In the genomic region with DNA sequence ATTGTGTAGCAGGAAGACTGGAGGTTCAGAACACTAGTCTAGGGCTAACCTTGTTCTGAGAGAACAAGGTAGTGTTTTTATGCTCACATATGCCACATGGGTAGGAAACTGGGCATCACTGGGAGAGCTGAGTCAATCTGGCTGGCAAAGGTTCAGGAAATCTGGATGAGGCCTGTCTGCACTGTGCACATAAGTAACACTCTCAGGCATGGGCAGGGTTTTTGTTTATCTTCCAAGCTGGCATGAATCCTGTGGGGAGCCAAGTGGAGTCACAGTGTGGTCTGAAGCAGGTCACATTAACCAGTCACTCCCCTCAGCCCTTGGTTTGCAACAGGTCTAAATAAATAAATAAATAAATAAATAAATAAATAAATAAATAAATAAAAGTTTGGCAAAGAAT, we compare ENCODE assay signal across 8 mouse cellular contexts. TPM values are rescaled to one million over a fixed set of nuclear protein-coding genes. Genes with fewer than 3 reads are reported as not detected.
DNase-seq lines count a peak whose midpoint lies in the region; ATAC-seq and TF ChIP-seq lines count a peak whose summit lies in the region.
"Had no signal": no experiment of that assay in that cellular context is flagged by ENCODE, and none has a peak within 500 bp of the region (broad histone marks: within the 10 kb centered on the region; RNA-seq: fewer than 3 reads in every experiment).

No protein-coding gene starts in this region.

- no peak for TF ChIP-seq CTCF in midbrain, postnatal 0 days (IDR thresholded peaks at IDR 0.05)

- peak; percentile 57 for DNase-seq in midbrain, postnatal 0 days (ENCODE audit: low spot score)
- peak; percentile 46 to 65 for DNase-seq in cerebellum, postnatal 36 days
- DNase-seq in lung, postnatal 25 days (ENCODE audit: low spot score), result peak; percentile 78
- DNase-seq in spleen, postnatal 36 days (ENCODE audit: low spot score in 2 of 2), result no peak
- DNase-seq in left cerebral cortex, postnatal 36 days (ENCODE audit: low spot score in 2 of 2), result no peak

- peak; percentile 20; the same call in 1 of the 2 replicates for ATAC-seq in midbrain, postnatal 0 days (ENCODE audit: low FRiP score)
- no peak for ATAC-seq in midbrain, embryonic 16.5 days
- peak; percentile 47; the same call in 1 of the 2 replicates for ATAC-seq in intestine, embryonic 16.5 days

- H3K27ac ChIP-seq in midbrain, postnatal 0 days (ENCODE audit: low read depth, low read length), result no peak overlapping the region
- H3K27ac ChIP-seq in midbrain, embryonic 16.5 days (ENCODE audit: low read length), result no peak overlapping the region
- H3K27ac ChIP-seq in intestine, embryonic 16.5 days (ENCODE audit: low read length), result peak overlapping the region; percentile 78
- H3K27ac ChIP-seq: liver, embryonic 14.5 days had no signal

- no peak overlapping the region for H3K4me3 ChIP-seq in midbrain, postnatal 0 days (ENCODE audit: low read depth, low read length)
- H3K4me3 ChIP-seq in midbrain, embryonic 16.5 days (ENCODE audit: low read depth, low read length), result no peak overlapping the region
- no peak overlapping the region for H3K4me3 ChIP-seq in intestine, embryonic 16.5 days (ENCODE audit: low read length)

- no peak overlapping the region for H3K4me2 ChIP-seq in midbrain, postnatal 0 days (ENCODE audit: low read depth, low read length, poor library complexity, severe bottlenecking)
- no peak overlapping the region for H3K4me2 ChIP-seq in midbrain, embryonic 16.5 days (ENCODE audit: low read length)
- H3K4me2 ChIP-seq in intestine, embryonic 16.5 days (ENCODE audit: low read depth, low read length), result no peak overlapping the region; the same call in 1 of the 2 replicates

- H3K9ac ChIP-seq in midbrain, postnatal 0 days (replicated peaks; ENCODE audit: low read length, poor library complexity, severe bottlenecking), result no peak overlapping the region
- H3K9ac ChIP-seq in midbrain, embryonic 16.5 days (ENCODE audit: low read depth, low read length), result no peak overlapping the region
- H3K9ac ChIP-seq in intestine, embryonic 16.5 days (ENCODE audit: low read depth, low read length), result no peak overlapping the region
- H3K9ac ChIP-seq: liver, embryonic 14.5 days had no signal

- no peaks in the 10 kb centered on the region for H3K36me3 ChIP-seq in midbrain, postnatal 0 days (ENCODE audit: insufficient read depth, low read length)
- no peaks in the 10 kb centered on the region for H3K36me3 ChIP-seq in midbrain, embryonic 16.5 days (ENCODE audit: control insufficient read depth, insufficient read depth, low read length)
- no peaks in the 10 kb centered on the region for H3K36me3 ChIP-seq in intestine, embryonic 16.5 days (ENCODE audit: control insufficient read depth, insufficient read depth, low read length)

- H3K4me1 ChIP-seq in midbrain, postnatal 0 days (ENCODE audit: insufficient read depth, low read length), result no peaks in the 10 kb centered on the region
- H3K4me1 ChIP-seq in midbrain, embryonic 16.5 days (ENCODE audit: control insufficient read depth, insufficient read depth, low read length), result no peaks in the 10 kb centered on the region
- H3K4me1 ChIP-seq in intestine, embryonic 16.5 days (ENCODE audit: control insufficient read depth, insufficient read depth, low read length), result no peaks in the 10 kb centered on the region

- intact Hi-C loops in left cerebral cortex, postnatal 36 days (cut with DNase I), result no loop called here

- H3K27me3 ChIP-seq in midbrain, postnatal 0 days (ENCODE audit: insufficient read depth, low read length), result no peaks in the 10 kb centered on the region
- no peaks in the 10 kb centered on the region for H3K27me3 ChIP-seq in midbrain, embryonic 16.5 days (ENCODE audit: control insufficient read depth, insufficient read depth, low read depth, low read length)
- H3K27me3 ChIP-seq in intestine, embryonic 16.5 days (replicated peaks; ENCODE audit: control insufficient read depth, insufficient read depth, low read length), result no peaks in the 10 kb centered on the region

- no peaks in the 10 kb centered on the region for H3K9me3 ChIP-seq in midbrain, postnatal 0 days (ENCODE audit: low read length)
- no peaks in the 10 kb centered on the region for H3K9me3 ChIP-seq in midbrain, embryonic 16.5 days (replicated peaks; ENCODE audit: control insufficient read depth, low read length, poor library complexity, severe bottlenecking)
- no peaks in the 10 kb centered on the region for H3K9me3 ChIP-seq in intestine, embryonic 16.5 days (ENCODE audit: control insufficient read depth, low read length)

RNA-seq across cellular contexts. Expression of a gene that starts 53.0 kb away (rescaled TPM):
- total RNA-seq in midbrain, postnatal 0 days (2014; rRNA removed), result 4.2 and 5.3 TPM in 2 replicates
- 2.2 and 2.6 TPM in 2 replicates for polyA plus RNA-seq in midbrain, postnatal 0 days (2015; fragmentation: Nextera tagmentation; extraction: Ambion mirVana)
- 0.92 and 1.5 TPM in 2 replicates for polyA plus RNA-seq in midbrain, embryonic 16.5 days (2015; fragmentation: Nextera tagmentation; extraction: Ambion mirVana)
- 3.2 and 4.0 TPM in 2 replicates for polyA plus RNA-seq in intestine, embryonic 16.5 days (2015; fragmentation: Nextera tagmentation; extraction: Ambion mirVana)
- 1 to 10 TPM; 3.1 to 3.9 TPM for total RNA-seq in left cerebral cortex, postnatal 36 days (2021)

Comparison
In these comparisons a context has a peak if more than half of its experiments do, and no peak if none do; other contexts are left out.
1. DNase-seq: peak in midbrain, postnatal 0 days (single experiment), cerebellum, postnatal 36 days (2 of 2) and lung, postnatal 25 days (single experiment); none in spleen, postnatal 36 days (0 of 2) and left cerebral cortex, postnatal 36 days (0 of 2).